Mouse (Mus musculus) bone marrow macrophage, adult 2 months (primary cell): ENCODE results near the gene Disp3. TPM values are rescaled to one million over a fixed set of nuclear protein-coding genes. Genes with fewer than 3 reads are reported as not detected.

Source experiments
- H3K27ac ChIP-seq: 2 replicates; pipeline ENCODE4 v1.5.1; 2012; ENCODE audit warnings: low read depth, low read length; ENCODE audit not compliant: insufficient read depth
- H3K4me1 ChIP-seq: 2 replicates; pipeline ENCODE4 v1.6.1; 2012; ENCODE audit warnings: low read length; ENCODE audit not compliant: control insufficient read depth, insufficient read depth
- H3K4me3 ChIP-seq: 2 replicates; pipeline ENCODE4 v1.5.1; 2012; ENCODE audit warnings: mild to moderate bottlenecking, low read length, moderate library complexity; ENCODE audit not compliant: insufficient read depth
- CTCF ChIP-seq: IDR thresholded peaks from 2 replicates; pipeline ENCODE4 v1.5.1; 2012; ENCODE audit warnings: low read depth, mild to moderate bottlenecking, low read length, moderate library complexity
- POLR2A ChIP-seq: IDR thresholded peaks from 2 replicates; pipeline ENCODE4 v1.6.1; 2012; ENCODE audit warnings: mild to moderate bottlenecking, low read depth, low read length, borderline replicate concordance
- polyA plus RNA-seq: library from polyadenylated mRNA; stranded (reverse); fragments of >200 nt; gene quantifications from 2 replicates; pipeline ENCODE4 v1.2.4, GENCODE M21; 2012; ENCODE audit not compliant: missing spikeins, insufficient read depth, insufficient read length

The Disp3 gene
- polyA plus RNA-seq, result not detected in 2 replicates

DNA sequence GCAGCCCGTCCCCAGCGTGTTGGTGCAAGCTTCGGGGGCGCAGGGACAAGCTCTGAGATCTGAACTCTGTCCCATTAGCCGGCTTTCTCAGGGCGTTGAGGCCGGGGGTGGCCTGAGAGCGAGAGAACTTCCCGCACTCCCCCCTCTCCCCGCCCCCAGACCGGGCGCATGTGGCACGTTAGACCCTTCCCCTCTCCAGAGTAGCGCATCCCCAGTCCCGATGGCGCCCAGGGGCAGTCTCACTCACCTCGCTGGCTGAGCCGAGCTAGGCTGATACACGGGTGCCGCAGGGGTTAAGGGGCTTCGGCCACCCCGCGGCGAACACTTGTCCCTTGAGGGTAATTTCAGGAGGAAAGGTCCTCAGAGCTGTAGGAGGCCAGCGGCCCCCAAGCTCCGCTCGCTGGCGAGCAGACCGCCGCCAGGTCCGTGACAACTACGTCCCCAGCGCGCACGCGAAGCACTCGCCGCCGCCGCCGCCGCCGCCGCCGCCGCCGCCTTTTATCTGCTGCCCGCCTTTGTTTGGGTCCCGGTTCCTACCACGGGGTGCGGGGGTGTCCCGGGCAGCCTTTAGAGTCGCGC, at the start of gene Disp3:
TSS of gene Disp3 (minus strand) at position 490 of the 579 bp plus-strand sequence.
- no peak within 1 kb of the TSS for H3K27ac ChIP-seq
- no peaks in the 10 kb centered on the region for H3K4me1 ChIP-seq
- TF ChIP-seq POLR2A (no peak), CTCF (no peak)
- H3K4me3 ChIP-seq, result peak within 1 kb of the TSS; percentile 24

GRCm38 (mm10) chr4:148330269-148330668, 42.5 kb upstream of the Disp3 start:
- no peaks in the 10 kb centered on the region for H3K4me1 ChIP-seq
- no peak overlapping the region for H3K27ac ChIP-seq
- no peak overlapping the region for H3K4me3 ChIP-seq
- TF ChIP-seq POLR2A (no peak), CTCF (no peak)

DNA sequence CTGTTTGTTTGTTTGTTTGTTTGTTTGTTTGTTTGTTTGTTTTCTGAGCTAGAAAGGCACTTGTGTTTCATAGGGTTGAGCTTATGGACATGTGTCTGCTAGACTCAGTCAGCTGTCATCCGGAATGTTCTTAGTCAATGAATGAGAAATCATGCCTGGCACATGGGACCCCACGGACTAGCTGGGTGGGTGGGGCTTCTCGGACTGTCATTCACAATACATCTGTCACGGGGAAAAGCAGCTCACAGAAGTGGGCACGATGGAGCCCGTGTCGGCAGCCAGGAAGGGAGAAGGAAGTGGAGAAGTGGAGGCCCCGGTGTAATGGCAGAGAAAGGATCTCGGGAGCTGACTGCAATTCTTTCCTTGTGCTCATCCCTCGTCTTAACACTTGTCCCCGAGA, 41.7 kb upstream of the Disp3 start:
- H3K4me1 ChIP-seq, result no peaks in the 10 kb centered on the region
- H3K27ac ChIP-seq, result no peak overlapping the region
- no peak for TF ChIP-seq POLR2A
- no peak for TF ChIP-seq CTCF
- no peak overlapping the region for H3K4me3 ChIP-seq

DNA sequence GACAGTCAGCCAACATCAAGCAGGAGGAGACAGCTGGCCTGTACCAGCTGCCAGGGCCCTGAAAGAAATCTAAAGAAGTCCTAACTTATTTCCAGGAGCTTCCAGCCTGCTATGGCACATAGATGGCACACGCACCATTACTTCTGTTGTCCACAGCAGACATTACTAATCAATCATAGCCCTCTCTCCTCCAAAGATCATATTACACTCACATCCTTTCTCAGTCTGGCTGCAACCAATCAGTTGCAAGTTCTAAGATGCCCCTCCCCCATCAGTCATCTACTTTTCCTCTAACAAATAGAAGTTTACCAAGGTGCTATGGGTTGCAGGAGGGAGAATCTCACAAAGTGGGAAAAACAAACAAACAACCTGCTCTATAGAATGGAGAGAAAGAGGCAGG, 40.5 kb upstream of the Disp3 start:
- H3K4me1 ChIP-seq, result no peaks in the 10 kb centered on the region
- H3K27ac ChIP-seq, result no peak overlapping the region
- no peak for TF ChIP-seq POLR2A
- TF ChIP-seq CTCF, result no peak
- H3K4me3 ChIP-seq, result no peak overlapping the region

- TF ChIP-seq POLR2A (no peak), CTCF (no peak)
- no peaks in the 10 kb centered on the region for H3K4me1 ChIP-seq
- no peak overlapping the region for H3K4me3 ChIP-seq
- H3K27ac ChIP-seq, result no peak overlapping the region
Observed at GRCm38 (mm10) chr4:148327266-148327997, 39.7 kb upstream of the Disp3 start.

GRCm38 (mm10) chr4:148326791-148327190, 39.0 kb upstream of the Disp3 start:
- TF ChIP-seq POLR2A (no peak), CTCF (no peak)
- Histone ChIP-seq H3K27ac (no peak overlapping the region), H3K4me3 (no peak overlapping the region), H3K4me1 (no peaks in the 10 kb centered on the region)

DNA sequence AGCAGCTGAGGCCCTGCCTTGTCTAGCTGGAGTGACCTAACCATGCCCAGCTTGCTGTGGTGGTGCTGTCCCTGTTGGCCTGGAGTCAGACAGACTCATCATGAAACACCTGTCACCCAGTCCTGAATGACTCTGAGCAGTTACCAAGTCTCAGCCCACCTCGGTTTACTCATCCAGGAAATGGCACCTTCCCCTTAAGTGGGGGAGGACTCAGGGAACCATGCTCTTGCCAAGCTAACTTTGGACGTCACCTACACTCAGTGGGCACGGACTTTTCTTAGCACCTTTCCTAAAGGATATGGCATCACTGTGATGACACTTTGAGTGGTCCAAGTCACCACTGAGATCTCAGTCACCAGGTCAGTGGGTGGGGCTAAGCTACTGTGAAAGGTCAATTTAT, 38.2 kb upstream of the Disp3 start:
- Histone ChIP-seq H3K27ac (no peak overlapping the region), H3K4me1 (no peaks in the 10 kb centered on the region), H3K4me3 (no peak overlapping the region)
- TF ChIP-seq CTCF, result no peak
- no peak for TF ChIP-seq POLR2A

DNA sequence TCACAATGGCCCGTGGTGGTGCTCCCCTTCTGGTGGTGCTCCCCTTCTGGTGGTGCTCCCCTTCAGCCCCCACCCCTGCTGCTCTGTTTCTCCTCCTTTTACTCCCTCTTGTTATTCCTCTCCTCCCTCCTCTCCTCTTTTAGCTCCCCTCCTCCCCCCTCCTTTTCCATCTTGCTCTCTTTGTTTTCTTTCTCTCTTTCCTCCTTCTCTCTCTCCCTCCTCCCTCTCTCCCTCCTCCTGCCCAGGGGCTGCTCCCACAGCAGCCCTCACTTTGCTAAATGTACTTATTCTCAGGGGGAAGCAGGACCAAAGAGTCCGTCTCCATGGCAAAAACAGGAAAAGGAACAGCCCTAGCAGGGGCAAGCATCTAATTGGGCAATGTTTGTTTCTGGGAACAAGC, 37.3 kb upstream of the Disp3 start:
- no peaks in the 10 kb centered on the region for H3K4me1 ChIP-seq
- TF ChIP-seq CTCF, result no peak

GRCm38 (mm10) chr4:148322152-148322551, 34.4 kb upstream of the Disp3 start:
- TF ChIP-seq CTCF, result no peak
- TF ChIP-seq POLR2A, result no peak
- H3K4me3 ChIP-seq, result no peak overlapping the region
- no peak overlapping the region for H3K27ac ChIP-seq
- no peaks in the 10 kb centered on the region for H3K4me1 ChIP-seq

More for the DNA sequence above, 37.3 kb upstream of the Disp3 start:
- Histone ChIP-seq H3K4me3 (no peak overlapping the region), H3K27ac (no peak overlapping the region)

DNA sequence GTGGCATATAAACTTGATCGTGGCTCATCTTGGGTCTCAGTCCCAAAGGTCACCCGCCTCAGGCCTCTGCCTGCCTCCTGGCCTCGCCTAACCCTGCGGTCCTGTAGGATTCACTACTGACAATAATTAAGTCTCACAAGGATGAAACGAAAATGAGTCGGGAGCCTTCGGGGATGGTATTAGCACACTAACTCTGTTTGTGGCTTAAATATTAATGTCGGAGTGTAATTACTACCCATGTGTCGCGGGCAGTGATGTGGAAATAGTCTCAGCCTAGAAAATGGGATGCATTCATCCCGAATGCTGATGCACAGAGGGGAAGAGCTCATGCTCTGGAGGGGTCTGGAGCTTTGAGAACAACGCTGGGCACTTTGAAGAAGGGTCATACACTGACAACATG, 31.6 kb upstream of the Disp3 start:
- H3K4me3 ChIP-seq, result no peak overlapping the region
- H3K27ac ChIP-seq, result no peak overlapping the region
- TF ChIP-seq CTCF, result no peak
- TF ChIP-seq POLR2A, result no peak

More for the DNA sequence above, 31.6 kb upstream of the Disp3 start:
- no peaks in the 10 kb centered on the region for H3K4me1 ChIP-seq
